Mouse (Mus musculus): ENCODE measurements at regions not wholly inside any gene's neighbourhood (a gene's known extent, or its start where the extent isn't known, plus 50 kb on each side); places are given as distances from the start of the nearest gene placed in this dataset.
"Not testable (repeated sequence)": the region's sequence is repeated elsewhere in the genome, so short reads cannot be mapped to it uniquely, and the experiment has no call there.

- Histone ChIP-seq H3K27ac (no peak overlapping the region), H3K9me3 (no peaks in the 10 kb centered on the region), H3K27me3 (ENCODE audit: insufficient read depth, poor library complexity, severe bottlenecking) (peaks cover 24% of the 10 kb centered on the region; the same call in 1 of the 2 replicates), H3K4me1 (peaks cover 7% of the 10 kb centered on the region; the same call in 1 of the 2 replicates), H3K36me3 (no peaks in the 10 kb centered on the region), H3K4me3 (no peak overlapping the region)
- WGBS: 83% methylated on average over 18 of the region's 18 CpGs
- no peak for DNase-seq (ENCODE audit: low spot score)
Observed at GRCm38 (mm10) chr3:40405095-40405948, 125.8 kb upstream of the Intu start.

DNA sequence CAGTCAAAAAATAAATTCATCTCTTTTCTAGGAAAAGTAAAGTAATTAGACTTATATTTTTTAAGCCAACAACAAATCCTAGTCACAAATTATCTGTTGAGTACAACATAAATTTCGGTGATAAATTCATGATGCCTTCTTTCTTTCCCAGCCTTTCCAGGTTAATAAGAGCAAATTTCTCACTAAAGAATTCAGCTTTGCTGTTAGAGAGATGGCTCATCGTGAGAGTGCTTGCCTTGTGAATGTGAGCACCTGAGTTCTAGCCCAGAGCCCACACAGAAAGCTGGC lies 125.2 kb upstream of the Intu start:
- WGBS: 85% methylated on average over 2 of the region's 2 CpGs
- Histone ChIP-seq H3K27me3 (ENCODE audit: insufficient read depth, poor library complexity, severe bottlenecking) (peaks cover 20% of the 10 kb centered on the region; the same call in 1 of the 2 replicates), H3K4me3 (no peak overlapping the region), H3K9me3 (no peaks in the 10 kb centered on the region), H3K36me3 (no peaks in the 10 kb centered on the region), H3K27ac (no peak overlapping the region), H3K4me1 (peaks cover 7% of the 10 kb centered on the region; the same call in 1 of the 2 replicates)
- no peak for DNase-seq (ENCODE audit: low spot score)

GRCm38 (mm10) chr3:40408921-40409488 lies 122.1 kb upstream of the Intu start:
- Histone ChIP-seq H3K4me3 (no peak overlapping the region), H3K27ac (no peak overlapping the region), H3K9me3 (no peaks in the 10 kb centered on the region), H3K36me3 (no peaks in the 10 kb centered on the region), H3K27me3 (ENCODE audit: insufficient read depth, poor library complexity, severe bottlenecking) (peaks cover 8% of the 10 kb centered on the region; the same call in 1 of the 2 replicates), H3K4me1 (peaks cover 7% of the 10 kb centered on the region; the same call in 1 of the 2 replicates)
- WGBS: 66% methylated on average over 5 of the region's 5 CpGs
- no peak for DNase-seq (ENCODE audit: low spot score)

DNA sequence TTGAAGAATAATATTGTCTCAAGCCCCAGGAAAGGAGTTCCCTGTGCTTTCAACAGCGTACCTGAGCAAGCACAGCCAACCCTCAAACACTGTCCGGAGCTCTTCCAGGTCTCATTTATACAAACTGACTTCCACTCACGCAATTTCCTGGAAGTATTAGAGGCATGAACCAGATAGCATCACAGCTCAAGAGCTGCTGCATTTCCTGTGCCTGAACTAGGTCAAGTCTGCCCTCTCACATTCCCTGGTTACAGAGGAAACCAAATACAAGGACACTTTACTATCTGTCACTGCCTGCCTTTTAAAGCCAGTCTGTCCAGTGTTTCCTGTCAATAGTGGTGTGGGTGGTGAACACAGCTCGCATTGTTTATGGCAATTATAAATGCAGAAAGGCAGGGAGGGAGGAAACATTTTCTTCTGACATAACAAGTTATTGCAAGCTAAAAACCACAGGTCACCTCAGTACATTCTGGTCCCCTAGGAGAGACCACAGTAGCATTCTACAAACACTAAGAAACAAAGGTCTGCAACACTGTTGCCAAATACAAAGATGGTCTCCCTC lies 120.3 kb upstream of the Intu start:
- 46% methylated on average over 4 of the region's 4 CpGs for WGBS
- H3K36me3 ChIP-seq: no peaks in the 10 kb centered on the region
- no peak for DNase-seq (ENCODE audit: low spot score)
- H3K9me3 ChIP-seq: no peaks in the 10 kb centered on the region
- H3K27ac ChIP-seq: no peak overlapping the region
- peaks cover 5% of the 10 kb centered on the region; the same call in 1 of the 2 replicates for H3K4me1 ChIP-seq
- H3K27me3 ChIP-seq (ENCODE audit: insufficient read depth, poor library complexity, severe bottlenecking): peaks cover 8% of the 10 kb centered on the region; the same call in 1 of the 2 replicates
- H3K4me3 ChIP-seq: no peak overlapping the region

DNA sequence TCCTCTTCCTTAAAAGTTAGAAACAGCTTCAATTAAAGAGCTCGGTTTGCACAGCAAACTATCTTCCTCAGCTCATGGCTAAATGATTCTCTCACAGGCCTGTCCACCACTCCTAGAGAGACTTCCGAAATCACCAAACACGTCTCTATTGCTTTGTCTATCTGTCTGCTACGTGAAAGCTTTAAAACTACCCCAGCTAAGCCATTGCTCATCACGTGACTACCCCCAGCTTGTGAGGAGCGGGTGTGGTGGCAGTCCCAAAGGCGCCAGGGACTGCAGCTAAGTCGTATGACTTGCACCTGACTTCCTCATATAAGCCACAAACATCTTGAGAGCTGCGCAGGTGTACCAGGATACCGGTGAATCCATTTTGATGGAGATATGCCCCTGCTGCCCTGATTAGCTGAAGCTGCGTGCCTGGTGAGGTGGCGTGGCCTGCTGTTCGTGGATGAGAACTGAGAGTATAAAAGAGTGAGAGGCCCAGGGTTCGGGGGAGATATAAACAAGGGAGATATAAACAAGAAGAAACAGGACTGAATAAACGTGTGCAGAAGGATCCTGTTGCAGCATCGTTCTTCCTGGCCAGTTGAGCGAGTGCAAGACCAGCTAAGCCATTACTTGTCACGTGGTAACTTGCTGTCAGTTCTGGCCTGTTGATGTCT lies 105.8 kb upstream of the Intu start:
- not testable (repeated sequence) for H3K4me1 ChIP-seq; DNase-seq (ENCODE audit: low spot score); H3K9me3 ChIP-seq; H3K4me3 ChIP-seq; H3K27me3 ChIP-seq (ENCODE audit: insufficient read depth, poor library complexity, severe bottlenecking); H3K27ac ChIP-seq; H3K36me3 ChIP-seq
- 66% methylated on average over 17 of the region's 18 CpGs for WGBS

GRCm38 (mm10) chr3:40426070-40426469 lies 105.0 kb upstream of the Intu start:
- Histone ChIP-seq H3K36me3 (no peaks in the 10 kb centered on the region), H3K4me3 (no peak overlapping the region), H3K27ac (no peak overlapping the region), H3K4me1 (no peaks in the 10 kb centered on the region; the same call in 1 of the 2 replicates), H3K9me3 (no peaks in the 10 kb centered on the region), H3K27me3 (ENCODE audit: insufficient read depth, poor library complexity, severe bottlenecking) (no peaks in the 10 kb centered on the region)
- WGBS: 89% methylated on average over 4 of the region's 4 CpGs
- no peak for DNase-seq (ENCODE audit: low spot score)

DNA sequence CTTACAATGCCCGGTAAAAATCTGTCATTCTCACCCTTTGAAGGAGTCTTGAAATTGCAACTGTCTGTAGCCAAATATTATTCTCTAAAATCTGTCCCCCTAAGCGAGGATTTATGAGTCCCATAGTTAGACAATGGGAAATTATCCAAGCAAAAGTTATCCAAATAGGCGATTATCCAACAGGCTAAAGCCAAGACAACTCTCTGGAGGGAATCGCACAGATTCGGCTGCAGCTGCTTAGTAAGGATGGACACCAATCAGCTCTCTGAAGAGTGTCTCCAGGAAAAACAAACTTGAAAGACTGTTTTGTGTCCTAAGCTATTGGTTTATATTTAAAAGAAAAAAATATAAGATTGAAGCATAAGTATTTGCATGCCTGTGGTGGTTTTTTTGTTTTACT lies 103.1 kb upstream of the Intu start:
- no peak overlapping the region for H3K27ac ChIP-seq
- no peak overlapping the region for H3K4me3 ChIP-seq
- WGBS: 74% methylated on average over 5 of the region's 5 CpGs
- no peaks in the 10 kb centered on the region for H3K9me3 ChIP-seq
- no peaks in the 10 kb centered on the region for H3K27me3 ChIP-seq (ENCODE audit: insufficient read depth, poor library complexity, severe bottlenecking)
- H3K36me3 ChIP-seq: no peaks in the 10 kb centered on the region
- no peaks in the 10 kb centered on the region; the same call in 1 of the 2 replicates for H3K4me1 ChIP-seq
- DNase-seq (ENCODE audit: low spot score): no peak

DNA sequence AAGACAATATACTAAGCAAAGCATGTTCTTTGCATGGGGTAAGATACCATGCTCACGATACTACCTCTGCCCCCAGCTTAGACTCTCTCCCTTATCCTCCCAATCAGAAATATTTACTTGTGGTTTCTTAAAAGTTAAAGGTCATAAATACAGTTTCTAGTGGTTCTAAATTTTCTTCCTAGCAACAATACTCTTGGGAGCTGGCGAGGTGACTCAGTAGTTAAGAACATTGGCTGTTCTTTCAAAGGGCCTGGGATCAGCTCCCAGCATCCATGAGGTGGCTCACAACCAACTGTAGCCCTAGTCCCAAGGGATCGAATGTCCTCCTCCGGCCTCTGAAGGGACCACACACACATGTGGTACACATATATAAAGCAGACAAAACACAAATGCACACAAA lies 92.8 kb upstream of the Intu start:
- WGBS: 86% methylated on average over 4 of the region's 4 CpGs
- H3K36me3 ChIP-seq: no peaks in the 10 kb centered on the region

DNA sequence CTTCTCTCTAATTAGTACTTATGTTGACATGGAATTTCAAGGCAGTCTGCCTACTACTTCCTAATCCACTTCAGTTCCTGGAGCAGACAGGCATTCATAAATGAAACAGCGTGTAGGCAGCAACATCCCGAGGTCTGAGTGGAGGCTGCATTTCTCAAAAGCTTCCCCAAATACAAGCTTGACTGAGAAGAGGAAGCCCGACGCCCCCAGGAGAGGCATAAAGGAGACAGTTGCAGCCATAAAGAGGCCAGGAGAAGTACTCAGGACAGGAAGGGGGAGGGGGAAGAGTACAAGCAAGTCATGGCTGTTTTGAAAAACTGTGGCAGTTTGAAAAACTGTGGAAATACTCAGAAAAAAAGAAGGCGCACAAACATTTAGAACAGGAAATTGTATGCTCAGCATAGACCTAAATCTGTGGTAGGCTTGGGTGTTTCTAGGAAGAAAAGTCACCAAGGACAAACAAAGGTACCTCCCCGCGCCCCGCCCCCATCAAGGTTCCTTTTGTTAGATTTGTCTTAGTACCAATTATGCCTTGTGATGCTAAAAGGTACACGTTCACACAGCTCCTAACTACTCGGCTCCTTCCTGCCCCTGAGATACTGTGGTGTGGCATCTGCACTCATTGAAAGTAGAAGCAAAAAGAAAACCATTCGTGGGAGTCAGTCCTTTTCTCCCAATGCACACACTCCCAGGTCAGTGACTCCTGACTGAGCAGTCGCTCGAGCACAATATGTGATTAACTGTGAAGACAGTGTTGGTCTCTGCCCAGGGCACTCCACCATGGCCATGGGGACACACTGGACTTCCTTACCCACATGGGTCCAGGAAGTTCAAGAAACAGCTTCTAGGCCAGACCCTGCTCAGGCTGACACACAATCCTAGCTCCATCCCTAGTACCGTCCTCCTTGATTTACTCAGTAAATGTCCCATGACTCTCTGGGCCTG lies 89.7 kb upstream of the Intu start:
- H3K27ac ChIP-seq: no peak overlapping the region
- H3K4me3 ChIP-seq: no peak overlapping the region
- 69% methylated on average over 14 of the region's 14 CpGs for WGBS
- peaks cover 4% of the 10 kb centered on the region; the same call in 1 of the 2 replicates for H3K4me1 ChIP-seq
- no peaks in the 10 kb centered on the region; the same call in 1 of the 2 replicates for H3K27me3 ChIP-seq (ENCODE audit: insufficient read depth, poor library complexity, severe bottlenecking)
- no peaks in the 10 kb centered on the region for H3K9me3 ChIP-seq
- H3K36me3 ChIP-seq: no peaks in the 10 kb centered on the region
- no peak for DNase-seq (ENCODE audit: low spot score)

More for the DNA sequence above, 92.8 kb upstream of the Intu start:
- Histone ChIP-seq H3K9me3 (no peaks in the 10 kb centered on the region), H3K27ac (no peak overlapping the region), H3K27me3 (ENCODE audit: insufficient read depth, poor library complexity, severe bottlenecking) (no peaks in the 10 kb centered on the region), H3K4me1 (peaks cover 4% of the 10 kb centered on the region; the same call in 1 of the 2 replicates), H3K4me3 (no peak overlapping the region)
- DNase-seq (ENCODE audit: low spot score): no peak

- Histone ChIP-seq H3K9me3 (no peaks in the 10 kb centered on the region), H3K27me3 (ENCODE audit: insufficient read depth, poor library complexity, severe bottlenecking) (no peaks in the 10 kb centered on the region; the same call in 1 of the 2 replicates), H3K36me3 (no peaks in the 10 kb centered on the region), H3K27ac (no peak overlapping the region), H3K4me3 (peak overlapping the region; percentile 20), H3K4me1 (peaks cover 4% of the 10 kb centered on the region; the same call in 1 of the 2 replicates)
- WGBS: 35% methylated on average over 20 of the region's 20 CpGs
- DNase-seq (ENCODE audit: low spot score): peak; percentile 79
Observed at GRCm38 (mm10) chr3:40443788-40444595, 87.1 kb upstream of the Intu start.

DNA sequence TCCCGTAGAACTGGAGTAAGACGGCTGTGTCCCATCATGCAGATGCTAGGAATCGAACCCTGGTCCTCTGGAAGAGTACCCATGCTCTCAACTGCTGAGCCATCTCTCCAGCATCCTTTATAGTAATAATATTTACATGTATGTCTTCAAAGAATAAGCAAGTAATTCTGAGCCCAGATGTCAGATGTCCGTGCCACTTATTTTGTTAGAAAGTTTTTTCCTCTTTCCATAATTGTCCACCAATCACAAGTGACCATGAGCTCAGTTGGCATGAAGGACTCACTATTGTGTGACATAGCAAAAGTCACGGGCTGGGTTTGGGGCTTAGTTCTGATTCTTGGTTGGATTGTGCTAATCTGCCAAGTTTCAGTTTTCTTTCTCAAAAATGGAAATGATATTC lies 78.1 kb upstream of the Intu start:
- Histone ChIP-seq H3K9me3 (no peaks in the 10 kb centered on the region), H3K4me3 (no peak overlapping the region), H3K27me3 (ENCODE audit: insufficient read depth, poor library complexity, severe bottlenecking) (no peaks in the 10 kb centered on the region), H3K4me1 (peaks cover 11% of the 10 kb centered on the region; the same call in 1 of the 2 replicates), H3K27ac (no peak overlapping the region), H3K36me3 (no peaks in the 10 kb centered on the region)
- no peak for DNase-seq (ENCODE audit: low spot score)
- WGBS: 89% methylated on average over 5 of the region's 5 CpGs

Data from heart, embryonic 10.5 days (tissue).